Mouse (Mus musculus) heart, adult 18-20 months (tissue): ENCODE measurements at regions not wholly inside any gene's neighbourhood (a gene's known extent, or its start where the extent isn't known, plus 50 kb on each side); places are given as distances from the start of the nearest gene placed in this dataset.

ENCODE experiments used
- DNase-seq, 2 experiments: peaks; one replicate each; pipeline ENCODE4 v3.0.0; 2021 to 2022; ENCODE audit warnings: mixed read lengths in 1 of 2

GRCm38 (mm10) chr3:65478215-65478614 is 50.0 kb upstream of the Tiparp start:
- DNase-seq: no peak

GRCm38 (mm10) chr3:65477111-65477510 is 51.1 kb upstream of the Tiparp start:
- DNase-seq: no peak

GRCm38 (mm10) chr3:65476091-65476953 is 51.9 kb upstream of the Tiparp start:
- peak in 1 of 2 experiments; percentile 11 for DNase-seq

- no peak for DNase-seq
Measured at GRCm38 (mm10) chr3:65474585-65474984, 53.6 kb upstream of the Tiparp start.

GRCm38 (mm10) chr3:65471796-65472195 is 56.4 kb upstream of the Tiparp start:
- peak in 1 of 2 experiments; percentile 51 for DNase-seq

- peak in 1 of 2 experiments; percentile 31 for DNase-seq
Measured at GRCm38 (mm10) chr3:65469207-65469606, 59.0 kb upstream of the Tiparp start.

- no peak for DNase-seq
Measured at GRCm38 (mm10) chr3:65464769-65465168, 63.4 kb upstream of the Tiparp start.

GRCm38 (mm10) chr3:65460936-65461335 is 67.3 kb upstream of the Tiparp start:
- no peak for DNase-seq

GRCm38 (mm10) chr3:65459702-65460101 is 67.3 kb upstream of the Ssr3 start:
- no peak for DNase-seq

- DNase-seq: no peak
Measured at GRCm38 (mm10) chr3:65457931-65458330, 65.5 kb upstream of the Ssr3 start.

- peak; percentile 81 to 87 for DNase-seq
Measured at GRCm38 (mm10) chr3:65455597-65456284, 63.3 kb upstream of the Ssr3 start.

GRCm38 (mm10) chr3:65454301-65454700 is 61.9 kb upstream of the Ssr3 start:
- no peak for DNase-seq

GRCm38 (mm10) chr3:65449176-65449575 is 56.8 kb upstream of the Ssr3 start:
- DNase-seq: no peak

- DNase-seq: no peak
Measured at GRCm38 (mm10) chr3:65443701-65444100, 51.3 kb upstream of the Ssr3 start.

- peak in 1 of 2 experiments; percentile 39 for DNase-seq
Measured at GRCm38 (mm10) chr3:65442946-65443345, 50.5 kb upstream of the Ssr3 start.

GRCm38 (mm10) chr3:65442269-65442668 is 49.8 kb upstream of the Ssr3 start:
- peak; percentile 73 to 75 for DNase-seq
